ENCODE assay signal across 8 mouse cellular contexts in genomic region chrX:136708782-136709181, GRCm38 (mm10). TPM values are rescaled to one million over a fixed set of nuclear protein-coding genes. Genes with fewer than 3 reads are reported as not detected.
DNase-seq lines count a peak whose midpoint lies in the region; ATAC-seq and TF ChIP-seq lines count a peak whose summit lies in the region.

No protein-coding gene starts in this region.

- peak; percentile 27 for DNase-seq in embryo, embryonic 10 days (ENCODE audit: low spot score)
- no peak for DNase-seq in embryo, embryonic 10.5 days (ENCODE audit: low spot score)
- no peak for DNase-seq in limb, embryonic 14.5 days (ENCODE audit: low spot score)
- DNase-seq in layer of hippocampus, postnatal 14 days (ENCODE audit: low spot score in 2 of 2): no peak
- no peak for DNase-seq in spleen, postnatal 36 days (ENCODE audit: low spot score in 2 of 2)

- H3K4me2 ChIP-seq in forebrain, embryonic 12.5 days: peak overlapping the region; percentile 56
- H3K4me2 ChIP-seq in limb, embryonic 14.5 days (replicated peaks; ENCODE audit: low read depth, low read length, severe bottlenecking): peak overlapping the region; percentile 48
- peak overlapping the region; percentile 60 for H3K4me2 ChIP-seq in neural tube, embryonic 15.5 days

- peak overlapping the region; percentile 92 for H3K4me3 ChIP-seq in ES-Bruce4 (ENCODE audit: low read depth, low read length)
- H3K4me3 ChIP-seq in forebrain, embryonic 12.5 days (replicated peaks): peak overlapping the region; percentile 50
- H3K4me3 ChIP-seq in limb, embryonic 14.5 days (replicated peaks; ENCODE audit: low read length): peak overlapping the region; percentile 48
- H3K4me3 ChIP-seq in neural tube, embryonic 15.5 days (replicated peaks): peak overlapping the region; percentile 46

- H3K9ac ChIP-seq in ES-Bruce4 (ENCODE audit: low read depth, poor library complexity, severe bottlenecking): peak overlapping the region; percentile 40; the same call in 1 of the 2 replicates
- peak overlapping the region; percentile 63 for H3K9ac ChIP-seq in forebrain, embryonic 12.5 days
- peak overlapping the region; percentile 75 for H3K9ac ChIP-seq in limb, embryonic 14.5 days (ENCODE audit: low read depth, low read length, severe bottlenecking)
- H3K9ac ChIP-seq in neural tube, embryonic 15.5 days (replicated peaks): peak overlapping the region; percentile 54

- ATAC-seq in forebrain, embryonic 12.5 days (ENCODE audit: low FRiP score): peak; percentile 20; the same call in 1 of the 2 replicates
- ATAC-seq in limb, embryonic 14.5 days (ENCODE audit: low FRiP score, low read depth): no peak
- ATAC-seq in neural tube, embryonic 15.5 days (ENCODE audit: low FRiP score): peak; percentile 15; the same call in 1 of the 2 replicates

- WGBS in forebrain, embryonic 12.5 days: 17% methylated on average over 14 of the region's 14 CpGs
- WGBS in limb, embryonic 14.5 days: 26% methylated on average over 14 of the region's 14 CpGs
- 34% methylated on average over 14 of the region's 14 CpGs for WGBS in neural tube, embryonic 15.5 days

- H3K27ac ChIP-seq in ES-Bruce4 (ENCODE audit: insufficient read depth, low read length): no peak overlapping the region
- peak overlapping the region; percentile 88 for H3K27ac ChIP-seq in forebrain, embryonic 12.5 days
- peak overlapping the region; percentile 82; the same call in 1 of the 2 replicates for H3K27ac ChIP-seq in limb, embryonic 14.5 days (replicated peaks; ENCODE audit: low read depth, low read length)
- H3K27ac ChIP-seq in neural tube, embryonic 15.5 days (replicated peaks): peak overlapping the region; percentile 90

- TF ChIP-seq CTCF in ES-Bruce4 (IDR thresholded peaks at IDR 0.05; ENCODE audit: low read depth, low read length): no peak

- no peak for TF ChIP-seq EP300 in ES-Bruce4 (IDR thresholded peaks at IDR 0.05; ENCODE audit: insufficient read depth, low read depth, low read length)

- H3K27me3 ChIP-seq in ES-Bruce4 (ENCODE audit: control insufficient read depth, insufficient read depth, low read length, poor library complexity, severe bottlenecking): no peaks in the 10 kb centered on the region
- H3K27me3 ChIP-seq in forebrain, embryonic 12.5 days: 0 out of 2 replicates have a peak, but pooled peaks cover 3% of the 10 kb centered on the region
- H3K27me3 ChIP-seq in limb, embryonic 14.5 days (ENCODE audit: control insufficient read depth, insufficient read depth, low read length): no peaks in the 10 kb centered on the region
- H3K27me3 ChIP-seq in neural tube, embryonic 15.5 days (replicated peaks): no peaks in the 10 kb centered on the region

- H3K4me1 ChIP-seq in ES-Bruce4 (ENCODE audit: control insufficient read depth, insufficient read depth, low read length): no peaks in the 10 kb centered on the region
- no peaks in the 10 kb centered on the region for H3K4me1 ChIP-seq in forebrain, embryonic 12.5 days
- no peaks in the 10 kb centered on the region for H3K4me1 ChIP-seq in limb, embryonic 14.5 days (ENCODE audit: control insufficient read depth, insufficient read depth, low read length)
- no peaks in the 10 kb centered on the region; the same call in 1 of the 2 replicates for H3K4me1 ChIP-seq in neural tube, embryonic 15.5 days

- H3K36me3 ChIP-seq in ES-Bruce4 (ENCODE audit: control insufficient read depth, insufficient read depth, low read length, poor library complexity, severe bottlenecking): no peaks in the 10 kb centered on the region
- H3K36me3 ChIP-seq in forebrain, embryonic 12.5 days (replicated peaks): no peaks in the 10 kb centered on the region
- H3K36me3 ChIP-seq in limb, embryonic 14.5 days (ENCODE audit: control insufficient read depth, insufficient read depth, low read length): no peaks in the 10 kb centered on the region
- H3K36me3 ChIP-seq in neural tube, embryonic 15.5 days: no peaks in the 10 kb centered on the region

- no peaks in the 10 kb centered on the region for H3K9me3 ChIP-seq in ES-Bruce4 (replicated peaks; ENCODE audit: control insufficient read depth, insufficient read depth, low read length, poor library complexity, severe bottlenecking)
- no peaks in the 10 kb centered on the region for H3K9me3 ChIP-seq in forebrain, embryonic 12.5 days
- no peaks in the 10 kb centered on the region for H3K9me3 ChIP-seq in limb, embryonic 14.5 days (ENCODE audit: control insufficient read depth, low read length)
- H3K9me3 ChIP-seq in neural tube, embryonic 15.5 days (replicated peaks): no peaks in the 10 kb centered on the region

- no peak for TF ChIP-seq POLR2A in ES-Bruce4 (IDR thresholded peaks at IDR 0.05; ENCODE audit: insufficient read depth, low read length)
- TF ChIP-seq POLR2A in limb, embryonic 14.5 days (IDR thresholded peaks at IDR 0.05; ENCODE audit: borderline replicate concordance, extremely low read depth, insufficient read depth, insufficient read length): no peak

RNA-seq across cellular contexts. Expression of gene Tceal1, which starts 1.0 kb away (rescaled TPM):
- polyA plus RNA-seq in ES-Bruce4 (2011; ENCODE audit: insufficient read depth, insufficient read length, low read depth, missing spikeins): 2.4 and 3.1 TPM in 2 replicates
- 11.3 and 11.9 TPM in 2 replicates for polyA plus RNA-seq in forebrain, embryonic 12.5 days (2016; fragmentation: Nextera tagmentation; extraction: Ambion mirVana)
- polyA plus RNA-seq in limb, embryonic 14.5 days (2012; rRNA removed): 6.5 and 8.6 TPM in 2 replicates
- 14.7 and 15.6 TPM in 2 replicates for polyA plus RNA-seq in limb, embryonic 14.5 days (2014; fragmentation: Nextera tagmentation; extraction: Ambion mirVana)
- polyA plus RNA-seq in neural tube, embryonic 15.5 days (2015; fragmentation: Nextera tagmentation; extraction: Ambion mirVana): 21.4 and 25.9 TPM in 2 replicates
- total RNA-seq in layer of hippocampus, postnatal 14 days (2021): 10 to 100 TPM; 11.2 to 12.8 TPM

RNA-seq across cellular contexts. Expression of gene Morf4l2, which starts 34.7 kb away (rescaled TPM):
- 791 and 797 TPM in 2 replicates for polyA plus RNA-seq in ES-Bruce4 (2011; ENCODE audit: insufficient read depth, insufficient read length, low read depth, missing spikeins)
- polyA plus RNA-seq in forebrain, embryonic 12.5 days (2016; fragmentation: Nextera tagmentation; extraction: Ambion mirVana): 561 and 566 TPM in 2 replicates
- polyA plus RNA-seq in limb, embryonic 14.5 days (2012; rRNA removed): 397 and 488 TPM in 2 replicates
- 656 and 663 TPM in 2 replicates for polyA plus RNA-seq in limb, embryonic 14.5 days (2014; fragmentation: Nextera tagmentation; extraction: Ambion mirVana)
- polyA plus RNA-seq in neural tube, embryonic 15.5 days (2015; fragmentation: Nextera tagmentation; extraction: Ambion mirVana): 509 and 511 TPM in 2 replicates
- total RNA-seq in layer of hippocampus, postnatal 14 days (2021): 100 to 1,000 TPM; 411 to 425 TPM
